Mouse (Mus musculus): ENCODE data around the gene Adarb2.

- no peak for TF ChIP-seq ELF1 (IDR thresholded peaks at IDR 0.05; ENCODE audit: low read depth, low read length)
- TF ChIP-seq MYC (IDR thresholded peaks at IDR 0.05; ENCODE audit: low read depth, low read length): no peak
- no peak for TF ChIP-seq CTCF (IDR thresholded peaks at IDR 0.05 in 2 of 3, conservative IDR thresholded peaks at IDR 0.05 in 1 of 3; ENCODE audit: control insufficient read depth in 1 of 3, insufficient read depth in 1 of 3, low read depth in 2 of 3, low read length in 3 of 3, poor library complexity in 1 of 3, severe bottlenecking in 1 of 3)
- TF ChIP-seq POLR2A (IDR thresholded peaks at IDR 0.05; ENCODE audit: control insufficient read depth in 1 of 2, insufficient read depth in 1 of 2, low read depth in 1 of 2, low read length in 2 of 2, poor library complexity in 1 of 2): no peak
- TF ChIP-seq USF2 (IDR thresholded peaks at IDR 0.05; ENCODE audit: borderline replicate concordance in 1 of 2, insufficient read depth in 1 of 2, low read depth in 1 of 2, low read length in 2 of 2): no peak
Observed at GRCm38 (mm10) chr13:8610956-8611355, 408.3 kb downstream of the Adarb2 start.
